Mouse (Mus musculus): Measurements from ENCODE around the gene Rassf4. TPM values are rescaled to one million over a fixed set of nuclear protein-coding genes. Genes with fewer than 3 reads are reported as not detected.

Rassf4 gene
- polyA plus RNA-seq, 1 experiment from 2014 or later = 19.4 TPM

GRCm38 (mm10) chr6:116651437-116652118, 22.2 kb downstream of the Rassf4 start:
- Histone ChIP-seq H3K4me1 (ENCODE audit: control insufficient read depth, insufficient read depth, low read length) (no peaks in the 10 kb centered on the region), H3K4me3 (replicated peaks; ENCODE audit: low read depth, low read length) (no peak overlapping the region), H3K4me2 (ENCODE audit: low read length) (no peak overlapping the region), H3K36me3 (ENCODE audit: control insufficient read depth, insufficient read depth, low read length) (no peaks in the 10 kb centered on the region), H3K27me3 (ENCODE audit: control insufficient read depth, insufficient read depth, low read length) (no peaks in the 10 kb centered on the region), H3K9me3 (ENCODE audit: control insufficient read depth, low read length) (no peaks in the 10 kb centered on the region), H3K27ac (replicated peaks; ENCODE audit: low read depth, low read length) (no peak overlapping the region), H3K9ac (replicated peaks; ENCODE audit: low read length) (0 out of 2 replicates have a peak overlapping the region, but pooled peaks have one; percentile 2)
- no peak for DNase-seq
- ATAC-seq (ENCODE audit: low FRiP score, low TSS enrichment) = no peak
- 80% methylated on average over 20 of the region's 20 CpGs for WGBS

DNA sequence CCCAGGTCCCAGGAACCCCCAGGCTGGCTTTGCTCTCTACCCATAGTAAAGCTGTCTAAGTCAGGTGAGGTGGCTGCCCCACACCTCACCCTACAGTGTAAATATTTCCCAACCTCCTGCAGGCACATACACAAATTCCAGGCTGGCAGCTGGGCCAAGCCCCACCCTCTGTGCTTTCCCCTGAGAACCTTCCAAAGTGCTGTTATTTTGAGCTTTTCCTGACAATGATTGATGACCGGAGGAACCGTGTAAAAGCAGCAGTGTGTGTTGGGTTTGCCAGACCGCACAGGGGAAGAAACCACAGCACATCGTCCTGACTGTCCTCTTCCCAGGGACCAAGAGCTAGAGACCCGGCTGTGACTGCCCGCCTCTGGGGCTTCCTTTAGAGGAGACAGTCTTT, 23.3 kb downstream of the Rassf4 start, which contains the start of gene Depp1:
Gene Depp1 (plus strand): TSS at position 204 of the 400 bp plus-strand sequence.
- no peak for DNase-seq
- no peak within 1 kb of the TSS for H3K4me2 ChIP-seq (ENCODE audit: low read length)
- 92% methylated on average over 6 of the region's 6 CpGs for WGBS

DNA sequence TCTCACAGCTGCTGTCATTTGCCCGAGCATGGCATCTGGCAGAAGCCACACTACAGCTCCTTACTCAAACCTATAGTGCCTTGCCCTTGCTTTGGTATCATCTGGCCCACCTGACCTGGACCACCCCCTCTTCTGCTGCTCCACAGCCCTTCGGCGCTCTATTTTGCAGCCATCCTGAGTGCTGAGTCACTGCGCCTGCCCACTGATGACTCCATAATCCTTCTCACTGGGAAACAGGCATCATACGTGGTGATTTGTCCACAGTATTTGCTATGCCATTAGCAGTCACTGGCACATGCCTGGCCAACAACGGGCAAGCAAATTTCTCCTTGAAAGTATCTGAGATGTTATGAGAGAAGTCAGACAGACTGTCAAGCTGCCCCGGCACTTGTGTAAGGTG, 23.9 kb downstream of the Rassf4 start:
- WGBS = 98% methylated on average over 7 of the region's 7 CpGs
- Histone ChIP-seq H3K27me3 (ENCODE audit: control insufficient read depth, insufficient read depth, low read length) (no peaks in the 10 kb centered on the region), H3K27ac (replicated peaks; ENCODE audit: low read depth, low read length) (no peak overlapping the region), H3K4me1 (ENCODE audit: control insufficient read depth, insufficient read depth, low read length) (no peaks in the 10 kb centered on the region), H3K36me3 (ENCODE audit: control insufficient read depth, insufficient read depth, low read length) (no peaks in the 10 kb centered on the region), H3K4me3 (replicated peaks; ENCODE audit: low read depth, low read length) (no peak overlapping the region), H3K4me2 (ENCODE audit: low read length) (no peak overlapping the region), H3K9ac (replicated peaks; ENCODE audit: low read length) (no peak overlapping the region), H3K9me3 (ENCODE audit: control insufficient read depth, low read length) (no peaks in the 10 kb centered on the region)
- DNase-seq = no peak
- ATAC-seq (ENCODE audit: low FRiP score, low TSS enrichment) = no peak

More for the DNA sequence above, 23.3 kb downstream of the Rassf4 start, which contains the start of gene Depp1:
- Histone ChIP-seq H3K27ac (replicated peaks; ENCODE audit: low read depth, low read length) (no peak within 1 kb of the TSS), H3K27me3 (ENCODE audit: control insufficient read depth, insufficient read depth, low read length) (no peaks in the 10 kb centered on the region), H3K9ac (replicated peaks; ENCODE audit: low read length) (no peak within 1 kb of the TSS), H3K4me1 (ENCODE audit: control insufficient read depth, insufficient read depth, low read length) (no peaks in the 10 kb centered on the region), H3K4me3 (replicated peaks; ENCODE audit: low read depth, low read length) (no peak within 1 kb of the TSS), H3K36me3 (ENCODE audit: control insufficient read depth, insufficient read depth, low read length) (no peaks in the 10 kb centered on the region), H3K9me3 (ENCODE audit: control insufficient read depth, low read length) (no peaks in the 10 kb centered on the region)
- no peak for ATAC-seq (ENCODE audit: low FRiP score, low TSS enrichment)

DNA sequence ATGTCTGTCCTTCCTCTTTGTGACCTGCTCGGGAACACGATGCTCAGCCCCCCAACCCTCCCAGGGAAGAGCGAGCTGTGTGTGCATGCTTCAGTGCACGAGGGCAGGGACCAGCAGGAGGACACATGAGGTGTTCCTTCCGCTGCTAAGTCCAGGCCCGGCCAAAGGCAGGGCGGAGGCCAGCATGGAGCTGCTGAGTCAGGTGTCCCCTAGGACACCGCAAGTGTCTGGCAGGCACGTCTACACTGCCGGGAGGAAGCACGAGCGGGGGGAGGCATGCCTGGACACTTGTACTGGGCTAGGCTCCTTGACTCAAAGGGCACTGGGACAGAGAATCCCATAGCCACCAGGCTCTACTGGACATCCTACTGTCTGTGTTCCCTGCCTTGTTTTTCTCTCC, 26.0 kb downstream of the Rassf4 start:
- Histone ChIP-seq H3K27ac (replicated peaks; ENCODE audit: low read depth, low read length) (no peak overlapping the region), H3K4me3 (replicated peaks; ENCODE audit: low read depth, low read length) (no peak overlapping the region), H3K9me3 (ENCODE audit: control insufficient read depth, low read length) (no peaks in the 10 kb centered on the region), H3K9ac (replicated peaks; ENCODE audit: low read length) (no peak overlapping the region), H3K36me3 (ENCODE audit: control insufficient read depth, insufficient read depth, low read length) (no peaks in the 10 kb centered on the region), H3K4me2 (ENCODE audit: low read length) (no peak overlapping the region), H3K4me1 (ENCODE audit: control insufficient read depth, insufficient read depth, low read length) (no peaks in the 10 kb centered on the region), H3K27me3 (ENCODE audit: control insufficient read depth, insufficient read depth, low read length) (no peaks in the 10 kb centered on the region)
- no peak for DNase-seq
- WGBS = 77% methylated on average over 12 of the region's 12 CpGs
- ATAC-seq (ENCODE audit: low FRiP score, low TSS enrichment) = no peak

DNA sequence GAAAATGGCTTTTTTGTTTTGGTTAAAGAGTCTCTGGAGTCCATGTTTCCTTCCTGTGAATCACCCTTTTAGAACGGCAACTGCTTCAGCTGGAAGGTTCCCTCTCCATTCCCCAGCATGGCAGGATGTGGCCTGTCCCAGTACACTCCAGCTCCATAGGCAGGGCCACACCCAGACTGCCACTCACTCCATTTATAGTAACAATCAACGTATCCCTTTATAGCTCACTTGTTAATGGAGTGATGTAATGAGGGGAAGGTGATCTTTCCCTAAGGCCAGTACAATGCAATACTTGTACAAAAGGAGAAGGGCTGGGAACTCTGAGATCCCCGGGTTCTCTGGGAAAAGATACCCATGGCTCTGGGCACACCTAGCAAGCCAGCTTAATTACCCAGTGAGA, 29.4 kb downstream of the Rassf4 start:
- H3K4me3 ChIP-seq (replicated peaks; ENCODE audit: low read depth, low read length) = no peak overlapping the region

GRCm38 (mm10) chr6:116643881-116644280, 29.9 kb downstream of the Rassf4 start:
- no peak for DNase-seq
- Histone ChIP-seq H3K9me3 (ENCODE audit: control insufficient read depth, low read length) (no peaks in the 10 kb centered on the region), H3K4me3 (replicated peaks; ENCODE audit: low read depth, low read length) (no peak overlapping the region), H3K27me3 (ENCODE audit: control insufficient read depth, insufficient read depth, low read length) (no peaks in the 10 kb centered on the region), H3K9ac (replicated peaks; ENCODE audit: low read length) (no peak overlapping the region), H3K4me1 (ENCODE audit: control insufficient read depth, insufficient read depth, low read length) (no peaks in the 10 kb centered on the region), H3K36me3 (ENCODE audit: control insufficient read depth, insufficient read depth, low read length) (no peaks in the 10 kb centered on the region), H3K4me2 (ENCODE audit: low read length) (no peak overlapping the region), H3K27ac (replicated peaks; ENCODE audit: low read depth, low read length) (no peak overlapping the region)
- WGBS = 70% methylated on average over 4 of the region's 4 CpGs
- no peak for ATAC-seq (ENCODE audit: low FRiP score, low TSS enrichment)

More for the DNA sequence above, 29.4 kb downstream of the Rassf4 start:
- H3K9ac ChIP-seq (replicated peaks; ENCODE audit: low read length) = no peak overlapping the region
- H3K4me2 ChIP-seq (ENCODE audit: low read length) = no peak overlapping the region
- H3K36me3 ChIP-seq (ENCODE audit: control insufficient read depth, insufficient read depth, low read length) = no peaks in the 10 kb centered on the region
- H3K27ac ChIP-seq (replicated peaks; ENCODE audit: low read depth, low read length) = no peak overlapping the region
- DNase-seq (no peak), ATAC-seq (ENCODE audit: low FRiP score, low TSS enrichment) (no peak)
- WGBS = 89% methylated on average over 3 of the region's 3 CpGs
- H3K9me3 ChIP-seq (ENCODE audit: control insufficient read depth, low read length) = no peaks in the 10 kb centered on the region
- no peaks in the 10 kb centered on the region for H3K4me1 ChIP-seq (ENCODE audit: control insufficient read depth, insufficient read depth, low read length)
- H3K27me3 ChIP-seq (ENCODE audit: control insufficient read depth, insufficient read depth, low read length) = no peaks in the 10 kb centered on the region

GRCm38 (mm10) chr6:116642942-116643341, 30.8 kb downstream of the Rassf4 start:
- Histone ChIP-seq H3K4me1 (ENCODE audit: control insufficient read depth, insufficient read depth, low read length) (no peaks in the 10 kb centered on the region), H3K9me3 (ENCODE audit: control insufficient read depth, low read length) (no peaks in the 10 kb centered on the region), H3K27ac (replicated peaks; ENCODE audit: low read depth, low read length) (no peak overlapping the region), H3K36me3 (ENCODE audit: control insufficient read depth, insufficient read depth, low read length) (no peaks in the 10 kb centered on the region), H3K9ac (replicated peaks; ENCODE audit: low read length) (no peak overlapping the region), H3K4me2 (ENCODE audit: low read length) (no peak overlapping the region), H3K4me3 (replicated peaks; ENCODE audit: low read depth, low read length) (no peak overlapping the region), H3K27me3 (ENCODE audit: control insufficient read depth, insufficient read depth, low read length) (no peaks in the 10 kb centered on the region)
- no peak for DNase-seq
- ATAC-seq (ENCODE audit: low FRiP score, low TSS enrichment) = no peak
- 88% methylated on average over 11 of the region's 11 CpGs for WGBS

- no peak overlapping the region for H3K27ac ChIP-seq (replicated peaks; ENCODE audit: low read depth, low read length)
- no peak for DNase-seq
Observed at GRCm38 (mm10) chr6:116639663-116640062, 34.1 kb downstream of the Rassf4 start.

GRCm38 (mm10) chr6:116638871-116639270, 34.9 kb downstream of the Rassf4 start:
- no peak for ATAC-seq (ENCODE audit: low FRiP score, low TSS enrichment)
- WGBS = 88% methylated on average over 2 of the region's 2 CpGs
- DNase-seq = no peak

More at GRCm38 (mm10) chr6:116639663-116640062, 34.1 kb downstream of the Rassf4 start:
- H3K4me3 ChIP-seq (replicated peaks; ENCODE audit: low read depth, low read length) = no peak overlapping the region
- no peaks in the 10 kb centered on the region for H3K27me3 ChIP-seq (ENCODE audit: control insufficient read depth, insufficient read depth, low read length)
- H3K9ac ChIP-seq (replicated peaks; ENCODE audit: low read length) = no peak overlapping the region
- no peaks in the 10 kb centered on the region for H3K4me1 ChIP-seq (ENCODE audit: control insufficient read depth, insufficient read depth, low read length)
- no peak overlapping the region for H3K4me2 ChIP-seq (ENCODE audit: low read length)
- WGBS = 64% methylated on average over 2 of the region's 2 CpGs
- H3K36me3 ChIP-seq (ENCODE audit: control insufficient read depth, insufficient read depth, low read length) = no peaks in the 10 kb centered on the region; the same call in 1 of the 2 replicates
- H3K9me3 ChIP-seq (ENCODE audit: control insufficient read depth, low read length) = no peaks in the 10 kb centered on the region
- no peak for ATAC-seq (ENCODE audit: low FRiP score, low TSS enrichment)

More at GRCm38 (mm10) chr6:116638871-116639270, 34.9 kb downstream of the Rassf4 start:
- Histone ChIP-seq H3K4me3 (replicated peaks; ENCODE audit: low read depth, low read length) (no peak overlapping the region), H3K36me3 (ENCODE audit: control insufficient read depth, insufficient read depth, low read length) (no peaks in the 10 kb centered on the region; the same call in 1 of the 2 replicates), H3K4me1 (ENCODE audit: control insufficient read depth, insufficient read depth, low read length) (no peaks in the 10 kb centered on the region), H3K27ac (replicated peaks; ENCODE audit: low read depth, low read length) (no peak overlapping the region), H3K4me2 (ENCODE audit: low read length) (no peak overlapping the region), H3K9me3 (ENCODE audit: control insufficient read depth, low read length) (no peaks in the 10 kb centered on the region), H3K9ac (replicated peaks; ENCODE audit: low read length) (no peak overlapping the region), H3K27me3 (ENCODE audit: control insufficient read depth, insufficient read depth, low read length) (no peaks in the 10 kb centered on the region)
